Mouse (Mus musculus): ENCODE data around the gene Myo1a.

GRCm38 (mm10) chr10:127725136-127725535 lies 20.2 kb downstream of the Myo1a start:
- TF ChIP-seq POLR2A (IDR thresholded peaks at IDR 0.05; ENCODE audit: insufficient read depth, low read depth, low read length): no peak
- no peak for TF ChIP-seq CTCF (IDR thresholded peaks at IDR 0.05)
- TF ChIP-seq EP300 (IDR thresholded peaks at IDR 0.05; ENCODE audit: insufficient read depth, low read depth, low read length): no peak

All from heart, adult 2 months (tissue).